Mouse (Mus musculus) intestine, embryonic 15.5 days (tissue): ENCODE results near the gene Mfsd2a. TPM values are rescaled to one million over a fixed set of nuclear protein-coding genes. Genes with fewer than 3 reads are reported as not detected.

Experiments used
- ATAC-seq: fragments of 200-750 bp; cut with Nextera tagmentation; 2 replicates; pipeline ENCODE4 v1.8.0; 2017; ENCODE audit warnings: moderate TSS enrichment, moderate library complexity
- H3K27ac ChIP-seq: fragments of 300-500 bp; sonication (generic); 2 replicates; pipeline ENCODE4 v1.5.1; 2015; ENCODE audit warnings: mild to moderate bottlenecking, inconsistent platforms
- H3K27me3 ChIP-seq: fragments of 300-500 bp; sonication (generic); replicated peaks from 2 replicates; pipeline ENCODE4 v1.6.1; 2015; ENCODE audit warnings: inconsistent platforms
- H3K36me3 ChIP-seq: fragments of 300-500 bp; sonication (generic); 2 replicates; pipeline ENCODE4 v1.6.1; 2015; ENCODE audit warnings: inconsistent platforms
- H3K4me1 ChIP-seq: fragments of 300-500 bp; sonication (generic); replicated peaks from 2 replicates; pipeline ENCODE4 v1.6.1; 2015; ENCODE audit warnings: inconsistent platforms
- H3K4me2 ChIP-seq: fragments of 300-500 bp; sonication (generic); replicated peaks from 2 replicates; pipeline ENCODE4 v1.6.1; 2015; ENCODE audit warnings: mild to moderate bottlenecking, inconsistent platforms
- H3K4me3 ChIP-seq: fragments of 300-500 bp; sonication (generic); replicated peaks from 2 replicates; pipeline ENCODE4 v1.5.1; 2015; ENCODE audit warnings: inconsistent platforms
- H3K9ac ChIP-seq: fragments of 300-500 bp; sonication (generic); 2 replicates; pipeline ENCODE4 v1.6.1; 2015; ENCODE audit warnings: inconsistent platforms
- H3K9me3 ChIP-seq: fragments of 300-500 bp; sonication (generic); 2 replicates; pipeline ENCODE4 v1.6.1; 2016; ENCODE audit warnings: inconsistent platforms
- WGBS: fragments of 180-500 bp; shearing (Covaris S2); methylation state at CpG from one replicate; pipeline ENCODE4 v1.1.7; 2015; 5-methylcytosine and 5-hydroxymethylcytosine counted together
- polyA plus RNA-seq: library from polyadenylated mRNA; unstranded; fragments of >200 nt; fragmentation: Nextera tagmentation; extraction: Ambion mirVana; gene quantifications from 2 replicates; pipeline ENCODE4 v1.2.1, GENCODE M21; 2015

Mfsd2a gene
- polyA plus RNA-seq, 1 experiment from 2014 or later: 2.1 TPM

- Histone ChIP-seq H3K4me1 (no peaks in the 10 kb centered on the region), H3K36me3 (no peaks in the 10 kb centered on the region), H3K4me2 (no peak overlapping the region), H3K27ac (no peak overlapping the region), H3K27me3 (no peaks in the 10 kb centered on the region), H3K9ac (no peak overlapping the region), H3K4me3 (no peak overlapping the region), H3K9me3 (no peaks in the 10 kb centered on the region)
- WGBS: 81% methylated on average over 5 of the region's 5 CpGs
- ATAC-seq: 0 out of 2 replicates have a peak, but pooled peaks have one; percentile 11
Measured at GRCm38 (mm10) chr4:122974976-122975520, 14.1 kb upstream of the Mfsd2a start.

DNA sequence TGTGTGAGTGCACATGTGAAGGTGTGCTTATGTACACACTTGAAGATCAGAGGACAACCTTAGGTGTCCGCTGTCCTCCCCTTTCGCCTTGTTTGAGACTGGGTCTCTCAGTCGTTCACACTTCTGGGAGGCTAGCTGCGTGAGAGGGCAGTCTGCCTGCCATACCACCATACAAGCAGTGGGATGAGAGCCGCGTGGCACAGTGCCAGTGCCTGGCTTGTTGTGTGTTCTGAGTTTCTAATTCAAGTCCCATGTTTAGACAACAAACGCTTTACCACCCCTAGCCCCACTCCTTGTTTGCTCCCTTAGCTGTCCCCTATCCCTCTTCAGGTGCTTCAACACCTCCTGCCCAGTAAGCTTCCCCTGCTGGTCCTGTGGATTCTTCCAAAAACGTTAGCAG is 11.1 kb upstream of the Mfsd2a start:
- Histone ChIP-seq H3K9me3 (no peaks in the 10 kb centered on the region), H3K27me3 (no peaks in the 10 kb centered on the region), H3K4me3 (no peak overlapping the region), H3K9ac (no peak overlapping the region), H3K4me2 (no peak overlapping the region), H3K27ac (no peak overlapping the region), H3K36me3 (no peaks in the 10 kb centered on the region), H3K4me1 (no peaks in the 10 kb centered on the region)
- 68% methylated on average over 8 of the region's 8 CpGs for WGBS
- no peak for ATAC-seq

- H3K27me3 ChIP-seq: no peaks in the 10 kb centered on the region
- no peak overlapping the region for H3K27ac ChIP-seq
- H3K36me3 ChIP-seq: no peaks in the 10 kb centered on the region
- no peak for ATAC-seq
- H3K4me1 ChIP-seq: no peaks in the 10 kb centered on the region
- H3K4me3 ChIP-seq: no peak overlapping the region
- no peak overlapping the region for H3K4me2 ChIP-seq
- H3K9me3 ChIP-seq: no peaks in the 10 kb centered on the region
- 76% methylated on average over 4 of the region's 4 CpGs for WGBS
- no peak overlapping the region for H3K9ac ChIP-seq
Measured at GRCm38 (mm10) chr4:122971646-122972045, 10.7 kb upstream of the Mfsd2a start.

DNA sequence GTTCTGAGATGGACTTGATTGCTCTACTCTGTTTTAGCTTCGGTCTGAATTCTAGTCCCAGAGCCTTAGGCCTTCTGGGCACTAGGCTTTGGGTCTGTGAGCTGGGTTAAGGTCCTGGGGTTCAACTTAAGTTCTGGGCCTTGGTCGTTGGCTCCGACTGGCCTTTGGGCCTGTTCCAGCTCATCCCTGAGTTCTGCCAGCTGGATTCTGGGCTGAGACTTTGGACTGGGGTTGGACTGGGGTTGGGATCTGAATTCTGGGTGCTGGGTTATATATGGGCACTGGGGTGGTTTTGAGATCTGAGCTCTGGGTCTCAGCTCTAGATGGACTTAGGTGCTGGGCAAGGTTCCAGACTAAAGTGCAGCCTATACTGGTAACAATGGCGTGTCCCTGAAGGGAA is 10.2 kb upstream of the Mfsd2a start:
- Histone ChIP-seq H3K36me3 (no peaks in the 10 kb centered on the region), H3K27ac (no peak overlapping the region), H3K4me1 (no peaks in the 10 kb centered on the region), H3K4me3 (no peak overlapping the region), H3K4me2 (no peak overlapping the region), H3K9me3 (no peaks in the 10 kb centered on the region), H3K27me3 (no peaks in the 10 kb centered on the region), H3K9ac (no peak overlapping the region)
- 76% methylated on average over 4 of the region's 4 CpGs for WGBS
- ATAC-seq: no peak

- H3K9ac ChIP-seq: no peak overlapping the region
- H3K4me1 ChIP-seq: no peaks in the 10 kb centered on the region
- no peak for ATAC-seq
- no peak overlapping the region for H3K4me2 ChIP-seq
- WGBS: 53% methylated on average over 4 of the region's 4 CpGs
- H3K27ac ChIP-seq: no peak overlapping the region
- no peaks in the 10 kb centered on the region for H3K9me3 ChIP-seq
- H3K36me3 ChIP-seq: no peaks in the 10 kb centered on the region
- H3K4me3 ChIP-seq: no peak overlapping the region
- no peaks in the 10 kb centered on the region for H3K27me3 ChIP-seq
Measured at GRCm38 (mm10) chr4:122968106-122968505, 7.1 kb upstream of the Mfsd2a start.

DNA sequence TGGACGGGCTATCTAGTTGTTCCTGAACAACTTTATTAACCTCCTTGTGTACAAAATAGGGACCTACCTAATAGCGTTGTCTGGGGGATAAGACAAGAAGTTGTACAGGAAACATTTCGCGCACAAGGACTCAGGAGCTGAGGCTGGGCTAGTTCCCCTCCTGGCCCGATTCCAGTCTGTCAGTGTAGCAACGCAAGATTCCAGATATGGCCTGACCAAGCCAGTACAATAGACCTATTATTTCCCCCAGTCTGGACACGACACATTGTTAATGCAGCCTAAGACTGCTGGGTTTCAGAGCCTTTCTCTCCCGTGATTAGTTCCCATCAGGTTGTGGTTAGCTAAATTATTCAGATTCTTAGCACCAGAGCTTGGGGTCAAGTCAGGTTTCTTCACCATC is 1.8 kb upstream of the Mfsd2a start:
- Histone ChIP-seq H3K27ac (no peak overlapping the region), H3K4me1 (peaks cover 23% of the 10 kb centered on the region), H3K4me2 (no peak overlapping the region), H3K9ac (no peak overlapping the region), H3K4me3 (no peak overlapping the region), H3K27me3 (peaks cover 10% of the 10 kb centered on the region), H3K9me3 (no peaks in the 10 kb centered on the region), H3K36me3 (no peaks in the 10 kb centered on the region)
- no peak for ATAC-seq
- WGBS: 55% methylated on average over 8 of the region's 8 CpGs

DNA sequence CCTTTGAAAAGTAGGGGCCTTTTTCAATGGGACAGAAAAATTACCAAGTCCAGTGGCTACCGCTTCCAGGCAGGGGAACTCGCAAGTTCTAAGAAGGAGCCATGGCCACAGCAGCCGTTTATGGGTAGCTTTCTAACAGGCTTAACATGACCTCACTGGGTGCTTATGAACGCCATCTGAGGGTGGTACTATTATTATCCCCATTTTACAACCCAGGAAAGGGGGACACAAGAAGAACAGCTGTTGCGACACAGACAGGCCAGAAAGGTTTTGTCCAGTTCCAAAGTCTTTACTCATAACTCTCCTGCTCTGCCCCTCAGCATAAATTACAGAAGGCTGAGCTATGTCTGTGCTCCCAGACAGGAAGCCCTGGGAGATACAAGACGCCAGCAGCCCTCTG is 601 bp upstream of the Mfsd2a start:
- WGBS: 43% methylated on average over 6 of the region's 6 CpGs
- Histone ChIP-seq H3K27me3 (peaks cover 10% of the 10 kb centered on the region), H3K9me3 (no peaks in the 10 kb centered on the region), H3K4me1 (peaks cover 23% of the 10 kb centered on the region), H3K27ac (no peak overlapping the region), H3K9ac (no peak overlapping the region), H3K4me3 (0 out of 2 replicates have a peak overlapping the region, but pooled peaks have one; percentile 59), H3K36me3 (no peaks in the 10 kb centered on the region), H3K4me2 (peak overlapping the region; percentile 100)
- no peak for ATAC-seq

- Histone ChIP-seq H3K9me3 (no peaks in the 10 kb centered on the region), H3K9ac (peak overlapping the region; percentile 58), H3K4me1 (peaks cover 28% of the 10 kb centered on the region), H3K36me3 (no peaks in the 10 kb centered on the region), H3K27ac (no peak overlapping the region), H3K4me2 (peak overlapping the region; percentile 100), H3K27me3 (peaks cover 10% of the 10 kb centered on the region), H3K4me3 (peak overlapping the region; percentile 59)
- 0% methylated on average over 43 of the region's 43 CpGs for WGBS
- ATAC-seq: peak; percentile 29
Measured at GRCm38 (mm10) chr4:122960321-122961099, 478 bp downstream of the Mfsd2a start.

DNA sequence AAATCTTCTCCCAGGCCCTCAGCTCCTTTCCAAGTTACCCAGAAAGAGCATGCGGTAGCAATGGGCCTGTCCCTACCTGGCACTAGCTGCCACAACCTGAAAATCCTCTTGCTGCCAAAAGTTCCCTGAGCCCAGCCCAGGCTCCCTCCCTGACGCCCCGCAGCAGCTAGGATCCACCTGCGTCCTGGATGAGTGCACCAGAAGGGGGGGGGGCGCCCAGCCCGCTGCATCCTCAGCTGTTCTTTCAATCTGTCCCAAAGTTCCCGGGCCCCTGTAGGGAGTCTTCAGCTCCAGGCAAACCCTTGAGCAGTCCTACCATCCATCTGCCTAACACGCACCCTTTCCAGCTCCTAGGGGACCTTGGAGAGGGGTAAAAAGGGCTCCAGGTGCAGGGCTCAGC is 1.2 kb downstream of the Mfsd2a start:
- 0 out of 2 replicates have a peak overlapping the region, but pooled peaks have one; percentile 58 for H3K9ac ChIP-seq
- H3K4me1 ChIP-seq: peaks cover 35% of the 10 kb centered on the region
- H3K27me3 ChIP-seq: peaks cover 10% of the 10 kb centered on the region
- 14% methylated on average over 8 of the region's 8 CpGs for WGBS
- H3K9me3 ChIP-seq: no peaks in the 10 kb centered on the region
- 0 out of 2 replicates have a peak, but pooled peaks have one; percentile 13 for ATAC-seq
- H3K27ac ChIP-seq: no peak overlapping the region
- peak overlapping the region; percentile 59 for H3K4me3 ChIP-seq
- H3K4me2 ChIP-seq: peak overlapping the region; percentile 100
- no peaks in the 10 kb centered on the region for H3K36me3 ChIP-seq

- Histone ChIP-seq H3K4me2 (no peak overlapping the region), H3K4me1 (peaks cover 36% of the 10 kb centered on the region), H3K27ac (no peak overlapping the region), H3K36me3 (no peaks in the 10 kb centered on the region), H3K27me3 (peaks cover 10% of the 10 kb centered on the region), H3K9me3 (no peaks in the 10 kb centered on the region), H3K9ac (no peak overlapping the region), H3K4me3 (no peak overlapping the region)
- WGBS: 85% methylated on average over 6 of the region's 6 CpGs
- ATAC-seq: no peak
Measured at GRCm38 (mm10) chr4:122958491-122959031, 2.4 kb downstream of the Mfsd2a start.

DNA sequence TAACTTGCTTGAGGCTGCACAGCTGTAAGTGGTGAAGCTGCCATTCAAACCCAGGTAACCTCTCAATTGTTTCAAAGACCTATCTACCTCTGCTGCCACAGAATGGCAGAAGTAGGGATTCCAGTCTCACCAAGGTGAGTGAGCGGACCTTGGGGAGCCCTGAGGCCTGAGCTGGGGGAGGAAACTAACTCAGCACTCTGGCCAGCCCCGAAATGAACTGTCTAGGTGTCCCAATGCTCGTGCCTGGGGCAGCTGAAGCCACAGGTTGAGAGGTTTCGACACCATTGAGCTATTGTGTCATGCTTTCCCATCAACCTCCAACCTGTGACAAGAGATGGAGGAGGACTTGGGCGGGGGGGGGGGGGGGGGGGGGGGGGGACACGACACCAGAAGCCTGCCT is 4.7 kb downstream of the Mfsd2a start:
- Histone ChIP-seq H3K36me3 (no peaks in the 10 kb centered on the region), H3K27me3 (peaks cover 10% of the 10 kb centered on the region), H3K4me1 (peaks cover 28% of the 10 kb centered on the region), H3K9ac (no peak overlapping the region), H3K4me2 (no peak overlapping the region), H3K27ac (no peak overlapping the region), H3K9me3 (no peaks in the 10 kb centered on the region), H3K4me3 (no peak overlapping the region)
- no peak for ATAC-seq
- 81% methylated on average over 5 of the region's 6 CpGs for WGBS

- no peaks in the 10 kb centered on the region for H3K9me3 ChIP-seq
- H3K4me2 ChIP-seq: peak overlapping the region; percentile 61
- H3K27ac ChIP-seq: peak overlapping the region; percentile 77
- H3K27me3 ChIP-seq: peaks cover 8% of the 10 kb centered on the region
- peak; percentile 96 for ATAC-seq
- H3K4me1 ChIP-seq: peaks cover 21% of the 10 kb centered on the region
- no peaks in the 10 kb centered on the region for H3K36me3 ChIP-seq
- H3K9ac ChIP-seq: peak overlapping the region; percentile 41
- peak overlapping the region; percentile 21 for H3K4me3 ChIP-seq
- 11% methylated on average over 17 of the region's 17 CpGs for whole genome bisulfite sequencing
Measured at GRCm38 (mm10) chr4:122955412-122956136, 5.4 kb downstream of the Mfsd2a start.
